Comparison of ENCODE assay signal across 1 mouse cellular context in genomic region chr10:57319171-57319570, GRCm38 (mm10).
TF ChIP-seq lines count a peak whose summit lies in the region.

No protein-coding gene starts in this region.

TF ChIP-seq in MEL, 35 proteins besides CTCF, POLR2A, EP300 and RAD21:
- TF ChIP-seq CHD2 (IDR thresholded peaks at IDR 0.05; ENCODE audit: low read length) (no peak), SIN3A (IDR thresholded peaks at IDR 0.05; ENCODE audit: low read length) (no peak), NELFE (IDR thresholded peaks at IDR 0.05; ENCODE audit: low read depth, low read length) (no peak), KAT2A (conservative IDR thresholded peaks at IDR 0.05; ENCODE audit: low read depth, low read length) (no peak), E2F4 (IDR thresholded peaks at IDR 0.05; ENCODE audit: borderline replicate concordance, low read depth, low read length) (no peak), TAL1 (IDR thresholded peaks at IDR 0.05; ENCODE audit: low read length) (no peak), MYC (IDR thresholded peaks at IDR 0.05; ENCODE audit: low read depth, low read length) (no peak), RCOR1 (IDR thresholded peaks at IDR 0.05; ENCODE audit: low read depth, low read length) (no peak), ZKSCAN1 (IDR thresholded peaks at IDR 0.05; ENCODE audit: low read depth, low read length) (no peak), JUND (IDR thresholded peaks at IDR 0.05; ENCODE audit: low read depth, low read length) (no peak), MYB (IDR thresholded peaks at IDR 0.05; ENCODE audit: low read depth, low read length) (no peak), HCFC1 (IDR thresholded peaks at IDR 0.05; ENCODE audit: low read depth, low read length) (no peak)
